Mouse (Mus musculus) monocyte, adult 2 months (primary cell): ENCODE results near the gene Serpinb13.
"Not testable (repeated sequence)": the region's sequence is repeated elsewhere in the genome, so short reads cannot be mapped to it uniquely, and the experiment has no call there.

Experiments used
- DNase-seq, 2 experiments: peaks; one replicate each; pipeline ENCODE4 v3.0.0; 2022; ENCODE audit warnings: low spot score in 2 of 2, low read depth in 1 of 2

Serpinb13 gene

DNA sequence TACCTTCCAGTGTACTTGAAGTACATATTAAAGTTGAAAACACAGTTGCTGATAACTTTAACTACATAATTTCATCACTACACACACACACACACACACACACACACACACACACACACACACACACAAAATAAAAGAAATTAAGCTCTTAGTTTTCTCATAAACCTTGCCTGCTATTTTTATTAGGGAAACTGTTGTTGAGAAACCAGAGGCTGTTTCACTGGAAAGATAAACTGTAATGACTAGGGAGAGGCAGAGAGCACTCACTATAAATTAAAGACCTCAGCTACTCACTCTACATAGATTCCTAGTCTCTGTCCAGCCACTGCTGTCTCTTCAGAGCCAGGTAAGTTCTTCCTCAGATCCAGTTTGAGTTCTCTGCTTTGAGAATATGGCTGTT is at the start of gene Serpinb13:
Gene Serpinb13 (plus strand): TSS at position 301 of the 400 bp plus-strand sequence.
- DNase-seq: no peak

DNA sequence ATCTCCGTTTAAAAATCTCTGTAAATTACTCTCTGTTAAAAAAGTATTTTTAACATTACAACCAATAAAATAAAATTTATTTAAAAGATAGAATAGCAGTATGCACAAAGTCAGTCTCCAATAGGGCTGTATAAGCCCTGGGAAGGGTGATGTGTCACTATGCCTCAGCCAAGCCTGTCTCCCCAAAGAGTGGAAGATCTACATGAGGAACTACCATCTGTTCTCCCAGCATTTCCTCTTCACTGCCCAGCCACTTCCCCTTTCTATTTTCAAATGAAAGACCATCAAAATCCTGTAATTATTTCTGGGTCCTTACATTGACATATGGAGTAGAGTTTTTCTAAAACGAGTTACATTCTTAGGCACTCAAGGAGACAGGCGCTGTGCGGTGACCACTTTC is 48.8 kb upstream of the Serpinb13 start:
- DNase-seq: peak; percentile 28 to 30

DNA sequence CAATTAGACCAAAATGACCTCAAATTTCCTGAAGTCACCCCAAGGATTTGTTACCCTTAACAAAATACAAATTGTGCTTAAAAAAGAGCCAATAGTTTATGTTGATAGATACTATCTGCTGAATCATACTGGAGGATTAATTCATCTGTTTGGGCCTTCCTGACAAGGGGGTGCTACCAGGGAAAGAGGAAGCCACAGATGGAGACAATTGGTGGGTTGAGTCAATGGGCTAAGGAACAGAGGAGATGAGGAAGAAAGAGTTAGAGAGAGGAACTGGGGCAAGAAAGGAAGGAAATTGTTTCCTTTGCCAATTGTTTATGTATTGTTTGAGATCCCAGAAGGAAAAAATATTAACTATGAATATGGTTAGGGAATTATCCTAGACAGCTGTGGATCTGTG is 47.1 kb upstream of the Serpinb13 start:
- no peak for DNase-seq

DNA sequence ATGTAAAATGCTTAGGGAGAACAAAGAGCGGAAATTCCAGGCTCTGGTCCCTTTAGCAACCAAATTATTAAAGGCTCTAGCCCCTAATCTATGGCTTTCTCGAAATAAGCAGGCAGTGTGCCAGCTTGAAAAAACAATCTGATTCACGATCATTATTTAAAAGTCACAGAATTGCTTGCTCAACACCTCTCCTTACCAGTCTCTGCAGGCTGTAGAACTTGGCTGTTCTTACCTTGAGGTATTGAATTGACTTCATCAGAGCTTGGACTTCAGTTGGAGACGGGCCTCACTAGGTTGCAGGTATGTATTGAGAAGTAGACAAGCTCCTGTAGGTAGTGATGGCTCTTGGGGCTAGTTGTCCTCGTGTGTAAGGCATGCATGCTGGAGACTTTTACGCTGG is 46.5 kb upstream of the Serpinb13 start, which contains the start of gene Serpinb12:
Gene Serpinb12 (plus strand): TSS at position 185 of the 400 bp plus-strand sequence.
- DNase-seq: no peak

DNA sequence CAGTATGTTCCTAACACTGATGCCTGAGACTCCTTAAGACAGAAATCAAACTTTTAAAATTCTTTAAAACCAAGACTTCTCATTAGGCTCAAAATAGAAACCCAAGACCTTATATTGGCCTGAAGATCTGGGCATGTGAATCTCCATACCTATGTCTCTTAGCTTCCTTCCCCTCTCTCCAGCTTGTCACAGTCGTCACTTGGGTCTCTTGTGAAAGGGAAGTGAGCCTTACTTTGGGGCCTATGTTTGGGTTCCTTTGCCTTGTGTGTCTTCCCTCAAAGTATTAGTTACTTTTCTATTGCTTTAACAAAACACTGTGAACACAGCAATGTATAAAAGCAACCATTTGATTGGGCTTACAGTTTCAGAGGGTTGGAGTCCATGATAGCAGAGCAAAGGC is 33.6 kb upstream of the Serpinb13 start:
- DNase-seq: no peak

DNA sequence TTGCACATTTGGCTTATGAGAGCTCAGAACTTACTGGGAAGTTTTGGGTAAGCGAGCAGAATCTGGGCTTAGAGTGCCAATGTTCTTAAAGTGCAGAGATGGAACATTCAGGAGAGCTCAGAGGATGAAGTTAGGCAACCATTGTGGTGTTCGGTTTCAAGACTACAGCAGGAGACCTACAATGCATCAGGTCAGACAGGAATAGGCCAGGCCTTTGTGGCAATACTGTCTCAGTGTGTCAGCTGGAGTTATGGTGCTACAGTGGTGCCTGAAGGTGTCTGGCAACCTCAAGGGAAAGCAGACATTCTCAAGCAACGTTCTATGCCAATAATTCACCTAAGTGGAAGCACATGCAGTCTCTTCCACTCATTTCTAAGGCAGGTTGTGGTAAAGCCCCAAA is 20.8 kb upstream of the Serpinb13 start:
- no peak for DNase-seq

DNA sequence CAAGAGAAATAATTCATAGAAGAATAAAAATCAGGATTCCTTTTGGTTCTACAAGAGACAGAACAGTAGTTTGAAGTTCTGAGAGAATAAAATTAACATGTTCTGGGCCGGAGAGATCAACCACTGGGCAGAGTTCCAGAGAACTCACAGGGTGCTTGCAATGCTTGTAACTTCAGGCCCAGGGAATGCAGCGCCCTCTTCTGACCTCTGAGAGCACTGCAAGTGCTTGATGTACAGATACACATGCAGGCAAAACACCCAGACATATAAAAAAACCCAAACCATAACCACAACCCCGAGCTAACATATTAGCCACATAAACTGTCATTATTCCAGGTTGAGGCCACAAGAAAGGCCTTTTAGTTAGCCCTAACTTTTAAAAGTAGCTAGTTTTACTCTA is 19.8 kb upstream of the Serpinb13 start:
- DNase-seq: peak in 1 of 2 experiments; percentile 19

DNA sequence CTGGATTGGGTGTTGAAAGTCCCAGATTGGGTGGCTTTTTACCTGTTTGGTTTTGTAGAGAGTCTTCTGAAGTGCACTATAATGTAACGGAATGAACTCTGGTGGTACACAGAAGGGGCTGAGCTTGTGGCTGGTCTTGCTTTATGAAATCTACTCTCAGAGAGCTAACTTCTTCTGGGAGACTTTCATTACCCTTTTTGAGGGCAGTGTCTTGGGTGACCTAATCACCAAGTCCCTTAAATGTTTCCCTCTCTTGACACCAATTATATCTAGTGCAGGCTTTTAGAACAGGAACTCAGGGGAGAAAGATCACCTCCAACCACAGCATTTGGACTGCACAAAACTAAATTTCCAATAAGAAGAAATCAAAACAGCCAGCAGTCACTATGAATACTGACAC is 2.3 kb downstream of the Serpinb13 start:
- DNase-seq: no peak

DNA sequence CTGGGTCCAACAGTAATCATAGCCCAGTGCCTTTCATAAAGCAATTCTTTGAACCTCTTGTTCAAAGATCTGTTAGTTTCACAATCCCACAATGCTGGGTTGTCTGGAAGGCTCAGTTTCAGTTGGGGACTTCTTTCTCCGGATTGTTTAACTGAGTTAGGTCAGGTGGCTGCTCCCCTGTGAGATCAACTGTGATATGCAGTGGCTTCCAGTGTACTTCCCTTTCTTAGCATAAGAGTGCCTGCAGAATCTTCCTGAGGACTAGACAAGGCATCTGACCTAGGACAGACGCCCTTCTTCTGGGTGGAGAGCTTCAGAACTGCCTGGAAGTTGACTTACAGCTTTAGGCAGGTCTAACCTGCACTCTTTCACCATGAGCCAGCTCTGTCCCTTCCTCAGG is 3.1 kb downstream of the Serpinb13 start:
- DNase-seq: no peak

DNA sequence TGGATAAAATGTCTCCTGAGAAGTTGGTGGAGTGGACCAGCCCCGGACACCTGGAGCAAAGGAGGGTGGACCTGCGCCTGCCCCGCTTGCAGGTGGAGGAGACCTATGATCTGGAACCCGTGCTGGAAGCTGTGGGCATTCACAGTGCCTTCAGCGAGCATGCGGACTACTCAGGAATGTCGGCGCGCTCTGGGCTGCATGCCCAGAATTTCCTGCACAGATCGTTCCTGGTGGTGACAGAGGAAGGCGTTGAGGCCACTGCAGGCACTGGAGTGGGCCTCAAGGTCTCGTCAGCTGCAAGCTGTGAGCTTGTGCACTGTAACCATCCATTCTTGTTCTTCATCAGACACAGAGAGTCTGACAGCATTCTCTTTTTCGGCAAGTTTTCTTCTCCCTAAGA is 19.6 kb downstream of the Serpinb13 start:
- no peak for DNase-seq

DNA sequence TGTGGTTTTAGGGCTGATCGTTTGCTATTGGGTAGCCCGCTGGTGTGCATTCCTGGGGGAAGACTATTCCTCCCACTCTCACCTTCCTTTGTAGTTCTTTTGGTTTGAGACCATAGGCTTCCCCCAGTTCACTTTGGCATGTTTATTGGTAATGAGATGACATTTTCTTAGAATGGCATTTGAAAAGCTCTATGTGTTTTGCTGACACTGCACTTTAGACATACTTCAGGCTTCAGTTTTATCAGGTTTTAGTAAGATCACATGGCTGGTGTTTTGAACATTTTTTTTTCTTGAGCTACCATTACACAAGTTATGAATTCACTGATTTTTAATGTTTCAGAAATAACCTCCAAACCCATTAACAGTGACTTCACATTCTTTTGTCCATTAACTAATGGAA is 21.0 kb downstream of the Serpinb13 start:
- no peak for DNase-seq

DNA sequence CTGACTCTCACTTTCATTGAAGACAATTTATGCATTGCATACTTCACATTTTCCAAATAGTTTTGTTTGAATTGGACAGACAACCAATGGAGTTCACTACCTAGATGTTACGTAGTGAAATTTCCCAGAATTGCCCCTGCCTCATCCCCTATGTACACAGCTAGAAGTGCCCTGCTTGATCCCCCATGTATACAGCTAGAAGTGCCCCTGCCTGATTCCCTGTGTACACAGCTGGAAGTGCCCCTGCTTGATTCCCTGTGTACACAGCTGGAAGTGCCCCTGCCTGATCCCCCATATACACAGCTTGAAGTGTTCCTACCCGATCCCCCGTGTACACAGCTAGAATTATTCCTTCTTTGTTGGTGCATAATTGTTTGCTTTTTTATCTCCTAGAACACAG is 25.5 kb downstream of the Serpinb13 start:
- DNase-seq: no peak

DNA sequence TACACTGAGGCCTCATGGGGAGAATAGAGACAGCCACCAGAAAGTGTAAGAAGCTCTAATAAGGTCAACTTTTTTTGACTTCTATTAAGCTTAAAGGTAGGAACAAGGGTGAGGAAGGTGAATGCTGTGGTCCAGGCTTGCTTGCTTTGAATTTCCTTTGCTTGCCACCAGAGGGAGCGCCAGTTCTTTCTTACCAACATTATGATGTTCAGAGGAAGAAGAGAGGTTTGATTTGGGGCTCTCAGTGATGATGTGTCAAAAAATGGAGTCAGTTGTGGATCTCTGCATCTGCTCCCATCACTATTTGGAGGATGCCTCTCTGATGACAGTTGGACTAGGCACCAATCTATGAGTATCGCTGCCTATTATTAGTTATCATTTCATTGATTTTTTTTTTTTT is 33.7 kb downstream of the Serpinb13 start:
- no peak for DNase-seq

DNA sequence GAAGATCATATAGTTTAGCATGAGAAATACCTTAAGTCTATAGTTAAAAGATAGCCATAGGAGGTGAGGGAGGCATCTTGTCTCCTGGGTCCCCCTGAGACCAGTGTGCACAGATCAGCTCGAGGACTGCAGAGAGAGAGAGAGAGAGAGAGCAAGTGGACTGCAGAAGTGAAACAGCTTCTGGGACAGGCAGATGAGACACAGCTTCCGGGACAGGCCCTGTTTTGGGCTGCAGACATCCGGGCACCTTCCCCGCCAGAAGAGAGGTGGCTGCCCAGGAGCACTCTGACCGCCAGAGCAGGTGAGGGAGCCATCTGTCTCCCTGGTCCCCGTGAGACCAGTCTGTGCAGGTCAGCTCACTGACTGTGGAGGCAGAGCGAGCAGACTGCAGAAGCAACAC is 34.4 kb downstream of the Serpinb13 start:
- no peak for DNase-seq

DNA sequence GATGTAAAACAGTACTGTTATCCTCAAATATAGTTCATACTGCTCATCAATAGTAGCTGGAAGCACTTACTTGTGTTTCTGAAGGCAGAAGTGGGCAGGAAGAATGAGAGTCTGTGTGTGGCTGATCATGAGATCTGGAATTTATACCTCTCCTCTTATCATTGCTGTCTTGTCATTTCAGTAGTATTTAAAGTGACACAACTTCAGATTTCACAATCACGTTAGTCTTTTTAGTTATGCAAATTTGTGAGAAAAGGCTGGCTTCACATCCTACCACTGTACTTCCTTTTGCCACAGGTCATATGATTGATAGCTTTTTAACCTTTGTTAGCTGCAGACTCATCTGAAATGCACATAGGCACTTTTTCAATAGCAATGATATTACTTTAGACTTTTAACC is 45.1 kb downstream of the Serpinb13 start:
- no peak for DNase-seq

DNA sequence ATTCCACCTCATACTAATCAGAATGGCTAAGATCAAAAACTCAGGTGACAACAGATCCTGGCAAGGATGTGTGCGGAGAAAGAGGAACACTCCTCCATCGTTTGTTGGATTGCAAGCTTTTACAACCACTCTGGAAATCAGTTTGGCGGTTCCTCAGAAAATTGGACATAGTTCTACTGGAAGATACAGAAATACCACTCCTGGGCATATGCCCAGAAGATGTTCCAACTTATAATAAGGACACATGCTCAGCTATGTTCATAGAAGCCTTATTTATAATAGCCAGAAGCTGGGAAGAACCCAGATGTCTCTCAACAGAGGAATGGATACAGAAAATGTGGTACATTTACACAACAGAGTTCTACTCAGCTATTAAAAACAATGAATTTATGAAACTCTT is 53.5 kb downstream of the Serpinb13 start:
- not testable (repeated sequence) for DNase-seq
